Mouse (Mus musculus): ENCODE measurements at regions not wholly inside any gene's neighbourhood (a gene's known extent, or its start where the extent isn't known, plus 50 kb on each side); places are given as distances from the start of the nearest gene placed in this dataset.

GRCm38 (mm10) chr13:85352061-85352460 is 63.1 kb upstream of the Rasa1 start:
- TF ChIP-seq POLR2A (IDR thresholded peaks at IDR 0.05; ENCODE audit: low read depth, low read length) (no peak), CTCF (conservative IDR thresholded peaks at IDR 0.05; ENCODE audit: insufficient read depth, insufficient read length, low read depth, low read length) (no peak)
